Mouse (Mus musculus): ENCODE results near the gene Samd8.

DNA sequence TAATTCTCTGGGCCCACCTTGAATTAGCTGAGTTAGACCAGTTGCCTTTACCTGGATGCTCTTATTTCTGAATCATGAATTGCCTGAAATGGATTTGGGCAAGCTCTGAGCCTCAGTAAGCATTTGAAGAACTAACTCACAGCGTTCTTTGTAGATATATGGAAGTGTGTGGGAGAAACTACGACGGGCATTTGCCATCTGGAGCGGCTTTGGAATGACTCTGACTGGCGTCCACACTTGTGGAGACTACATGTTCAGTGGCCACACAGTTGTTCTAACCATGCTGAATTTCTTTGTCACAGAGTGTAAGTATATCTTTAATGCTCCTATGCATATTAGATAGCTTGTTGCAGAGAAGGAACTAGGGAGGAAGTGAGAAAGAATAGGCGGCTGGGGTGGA, 41.9 kb downstream of the Samd8 start:
- no peak for TF ChIP-seq POLR2A (IDR thresholded peaks at IDR 0.05; ENCODE audit: insufficient read depth, low read depth, low read length)
- TF ChIP-seq CTCF (IDR thresholded peaks at IDR 0.05): no peak
